Mouse (Mus musculus) gastrocnemius, adult 8-10 months (tissue): ENCODE data around the gene Fblim1. TPM values are rescaled to one million over a fixed set of nuclear protein-coding genes. Genes with fewer than 3 reads are reported as not detected.

Experiments
- DNase-seq, 2 experiments: peaks; one replicate each; pipeline ENCODE4 v3.0.0; 2022; ENCODE audit warnings: low spot score in 2 of 2
- total RNA-seq, 4 experiments: library from RNA; stranded (reverse); gene quantifications; 2 replicates each; pipeline ENCODE4 v1.2.4; 2022

Fblim1 gene
- total RNA-seq, 4 experiments from 2014 or later, result 0.46 to 2.2 (median 0.94) TPM

DNA sequence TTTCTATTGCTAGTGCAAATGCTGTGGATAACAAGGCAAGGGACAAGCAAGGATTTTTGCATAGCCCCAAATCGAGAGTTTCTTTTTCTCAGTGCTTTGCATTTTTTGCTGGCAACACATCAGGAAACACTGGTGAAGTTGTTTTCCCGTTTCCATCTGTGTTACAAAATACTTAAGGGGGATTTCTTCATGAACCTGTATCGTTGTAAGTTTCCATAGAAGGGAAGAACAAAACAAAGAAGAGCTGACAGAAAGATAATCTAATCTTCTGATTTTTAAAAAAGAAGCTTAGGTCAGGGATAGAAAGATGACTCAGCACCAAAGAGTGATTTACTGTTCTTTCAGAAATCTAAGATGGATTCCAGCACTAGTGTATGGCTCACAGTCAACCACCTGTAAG, 65.1 kb downstream of the Fblim1 start:
- no peak for DNase-seq

DNA sequence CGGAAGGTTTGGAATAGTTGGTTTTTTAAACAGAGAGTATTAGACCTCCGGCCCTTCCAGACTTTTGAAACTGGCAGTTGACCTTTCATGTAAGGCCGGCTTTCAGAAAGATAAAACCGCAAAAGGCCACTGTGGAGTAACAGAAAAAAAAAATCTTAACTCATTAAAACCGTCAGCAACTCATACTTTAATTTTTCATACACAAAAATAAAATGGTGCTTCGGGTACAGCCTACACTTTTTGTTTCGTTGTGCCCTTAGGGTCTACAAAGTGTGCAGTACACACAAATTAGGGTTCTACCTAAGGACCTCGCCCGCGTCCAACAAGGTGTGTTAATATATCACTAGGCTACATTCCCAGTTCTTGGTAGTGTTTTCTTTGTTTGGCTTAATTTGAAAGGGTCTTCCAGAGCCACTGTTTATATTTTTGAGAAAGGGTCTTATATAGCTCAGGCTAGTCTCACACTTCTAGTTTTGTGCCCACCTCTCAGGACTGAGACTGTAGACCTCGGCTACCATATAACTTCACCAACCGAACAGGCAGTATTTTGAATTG, 66.6 kb downstream of the Fblim1 start:
- no peak for DNase-seq

DNA sequence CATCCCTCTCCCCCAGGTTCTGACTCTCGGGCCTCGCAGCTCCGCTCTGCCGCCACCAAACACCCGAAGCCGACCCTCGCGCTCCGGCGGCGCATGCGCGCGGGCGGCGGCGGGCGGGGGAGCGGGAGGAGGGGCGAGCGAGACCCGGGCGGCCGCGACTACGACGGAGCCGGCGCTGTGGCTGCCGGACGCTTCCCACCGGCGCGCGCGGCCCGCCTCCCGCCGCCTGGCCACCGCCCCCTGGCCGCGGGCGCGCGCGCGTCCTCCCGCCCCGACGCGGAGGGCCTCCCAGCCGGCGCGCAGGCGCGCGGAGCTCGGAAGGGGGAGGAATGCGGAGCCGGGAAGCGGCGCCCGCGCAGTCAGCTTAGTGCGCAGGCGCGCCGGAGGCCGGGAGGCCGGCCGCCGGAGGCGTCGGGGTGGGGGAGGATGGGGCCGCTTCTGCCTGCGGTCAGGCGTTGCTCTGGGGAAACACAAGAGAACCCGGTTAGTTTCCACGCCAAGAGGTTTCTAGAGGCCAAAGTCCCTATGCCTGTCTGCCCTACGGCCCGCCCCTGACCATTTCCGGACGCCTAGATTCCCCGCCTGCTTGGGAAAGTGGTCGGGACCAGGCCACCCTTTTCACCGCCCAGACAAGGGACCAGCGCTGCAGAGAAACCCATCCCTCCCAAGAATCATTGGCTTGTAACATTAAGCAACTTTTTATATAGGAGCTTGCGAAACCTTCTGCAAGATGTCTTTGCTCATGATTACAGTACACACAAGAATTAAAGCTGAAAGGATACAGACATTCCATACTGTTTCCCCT, 67.3 kb downstream of the Fblim1 start, which contains the start of gene Spen:
Gene Spen, minus strand, starts transcription at position 190 of the 805 bp plus-strand sequence.
- peak; percentile 90 to 95 for DNase-seq

DNA sequence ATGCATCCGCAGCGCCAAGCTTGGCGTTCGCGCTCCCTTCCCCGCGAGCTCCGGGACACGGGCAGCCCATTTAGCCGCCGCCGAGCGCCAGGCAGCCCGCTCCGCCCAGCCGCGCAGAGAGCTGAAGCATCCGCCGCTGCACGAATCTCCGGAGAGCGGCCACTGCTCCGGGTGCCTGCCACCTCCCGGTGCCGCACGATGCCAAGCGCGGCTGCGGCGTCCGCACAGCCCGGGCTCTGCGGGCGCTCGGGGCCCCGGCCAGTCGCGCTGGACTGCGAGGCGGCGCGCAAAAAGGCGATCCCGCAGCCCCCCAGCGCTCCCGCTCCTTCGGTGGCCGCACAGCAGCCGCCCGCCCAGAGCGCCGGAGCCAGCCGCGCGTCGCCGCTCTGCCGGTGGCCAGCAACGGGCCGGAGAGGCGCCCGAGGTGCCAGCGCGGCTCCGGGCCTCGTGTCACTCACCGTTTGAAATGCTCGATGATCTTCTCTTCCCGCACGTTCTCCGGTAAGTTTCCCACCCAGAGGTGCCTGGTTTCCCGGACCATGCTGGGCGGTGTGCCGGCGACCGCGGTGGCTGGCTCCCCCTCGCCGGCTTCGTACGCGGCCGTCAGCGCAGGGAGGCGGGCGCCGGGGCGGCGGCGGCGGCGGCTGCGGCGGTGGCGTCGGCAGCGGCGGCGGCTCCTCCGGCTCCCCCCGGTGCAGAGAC, 68.0 kb downstream of the Fblim1 start:
- DNase-seq, result peak; percentile 16 to 41

DNA sequence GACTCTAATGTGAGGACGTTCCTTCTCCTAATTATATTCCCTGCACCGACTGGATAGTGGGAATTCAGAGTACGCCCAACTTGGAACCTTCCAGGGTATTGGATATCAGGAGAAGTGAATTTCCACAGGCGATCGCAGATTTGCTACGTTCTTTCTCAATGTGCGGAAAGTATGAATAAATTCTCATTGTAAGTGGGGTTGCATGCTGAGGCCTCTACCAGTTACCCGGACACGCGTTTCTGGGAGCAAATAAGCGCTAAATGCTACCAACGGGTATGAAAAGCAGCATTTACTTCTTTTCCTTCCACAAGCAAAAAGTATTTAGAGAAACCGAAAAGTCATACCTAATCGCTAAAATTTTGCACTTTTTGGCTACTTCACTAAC, 68.7 kb downstream of the Fblim1 start:
- DNase-seq, result no peak

DNA sequence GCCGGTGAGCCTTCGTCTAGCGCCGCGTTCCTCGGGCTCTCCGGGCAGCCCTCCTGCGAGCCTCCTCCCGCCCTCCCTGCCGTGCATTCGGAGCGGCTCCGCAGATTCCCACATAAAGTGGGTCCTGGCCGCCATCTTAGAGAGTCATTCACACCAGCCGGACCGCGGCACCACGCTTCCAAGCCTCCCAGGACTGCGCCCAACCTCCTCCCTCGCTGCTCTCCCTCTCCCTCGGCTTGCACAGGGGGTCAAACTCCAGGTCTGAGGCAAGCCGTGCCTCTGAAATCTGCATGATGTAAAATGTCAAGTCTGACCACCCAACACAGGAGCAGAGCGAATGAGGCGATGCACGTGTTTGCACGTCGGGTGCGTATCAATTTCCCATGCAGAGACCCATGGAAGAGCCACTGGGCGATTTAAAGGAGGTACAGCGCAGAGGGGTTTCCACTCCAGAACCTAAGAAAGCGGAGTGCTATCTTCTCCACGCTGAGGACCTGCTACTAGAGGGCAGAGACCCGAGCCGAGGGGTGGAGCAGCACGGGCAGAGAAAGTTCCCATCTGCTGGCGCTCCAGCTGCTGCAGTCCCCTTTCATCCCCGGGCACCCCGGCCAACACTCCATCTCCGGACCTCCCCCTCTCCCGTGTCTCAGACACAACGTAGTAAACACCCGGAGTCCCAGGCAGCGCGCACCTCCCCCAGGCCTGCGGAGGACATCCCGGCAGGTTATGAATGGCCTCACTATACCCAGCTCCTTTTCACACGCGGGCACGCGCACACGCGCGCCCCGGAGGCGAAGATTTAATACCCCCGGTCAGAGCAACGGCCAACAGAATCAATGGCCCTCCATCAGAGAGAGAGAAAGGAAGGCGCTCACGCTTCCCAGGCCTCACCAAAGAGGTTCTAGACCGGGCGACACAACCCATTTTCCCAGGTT, 69.3 kb downstream of the Fblim1 start:
- DNase-seq, result peak; percentile 40 to 52

DNA sequence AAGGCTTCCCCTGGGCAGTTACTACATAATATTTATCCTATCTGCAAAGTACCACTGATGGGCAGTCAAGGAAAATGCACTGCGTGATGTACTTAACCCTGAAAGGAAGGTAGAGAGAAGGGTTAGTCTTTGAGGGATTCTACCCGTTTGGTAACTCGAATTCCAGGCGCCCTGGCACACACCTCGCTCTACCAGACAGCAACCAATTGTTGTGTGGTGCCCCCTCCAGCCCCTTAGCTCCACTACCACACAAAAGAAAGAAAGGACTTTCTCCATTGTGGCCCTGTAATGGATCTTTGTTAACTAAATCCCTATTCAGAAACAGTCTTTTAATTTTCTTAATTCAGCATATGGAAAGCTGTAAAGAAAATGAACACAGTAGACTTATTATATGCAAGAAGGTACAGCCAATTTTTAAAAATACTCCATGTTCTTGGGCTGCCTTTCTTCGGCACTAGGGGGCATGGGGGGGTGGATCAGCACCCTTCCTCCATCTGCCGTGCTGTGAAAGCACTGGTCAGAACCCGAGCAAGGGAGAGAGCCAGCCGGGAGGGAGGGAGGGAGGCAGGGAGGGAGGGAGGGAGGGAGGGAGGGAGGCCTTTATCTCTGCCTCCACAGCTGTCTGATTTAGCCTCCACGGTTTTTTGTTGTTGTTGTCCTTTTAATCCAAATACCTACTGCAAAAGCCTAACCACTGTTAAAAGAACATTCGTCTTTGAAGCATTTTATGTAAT, 70.8 kb downstream of the Fblim1 start:
- peak in 1 of 2 experiments; percentile 37 for DNase-seq

DNA sequence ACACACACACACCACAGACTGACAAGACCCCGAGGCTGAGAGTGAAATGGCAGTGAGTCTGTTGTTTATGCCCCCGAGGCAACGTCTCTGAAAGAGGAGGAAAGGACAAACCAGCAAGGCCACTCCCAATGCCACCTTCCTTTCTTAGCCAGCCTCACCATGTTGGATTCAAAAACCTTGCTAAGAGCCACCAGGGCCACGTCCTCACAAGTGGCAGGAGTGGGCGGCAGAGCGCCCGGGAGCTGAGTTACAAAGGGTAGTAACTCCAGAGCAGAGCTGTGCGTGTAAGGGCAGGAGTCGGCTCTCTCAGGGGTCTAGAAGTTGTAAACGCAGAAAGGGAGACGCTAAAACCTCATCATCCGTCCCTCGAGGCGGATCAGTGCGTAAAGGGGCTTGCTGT, 74.9 kb downstream of the Fblim1 start:
- DNase-seq, result no peak

DNA sequence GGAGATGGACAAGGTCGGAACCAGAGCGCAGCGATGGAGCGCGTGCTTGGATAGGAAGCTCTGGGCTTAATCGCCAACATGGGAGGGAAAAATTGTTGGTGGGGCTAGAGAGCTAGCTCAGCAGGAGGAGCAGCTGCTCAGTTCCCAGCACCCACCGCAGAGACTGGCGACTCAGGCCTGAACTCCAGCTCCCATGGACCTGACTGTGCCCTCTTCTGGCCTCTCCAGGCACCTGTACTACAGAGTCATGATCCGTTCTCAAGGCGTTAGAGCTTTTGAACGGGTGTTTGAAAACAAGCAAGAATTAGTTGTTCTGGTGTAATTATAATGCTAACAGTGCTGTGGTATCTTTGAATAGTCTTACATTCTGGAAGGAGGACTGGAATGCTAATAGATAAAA, 77.0 kb downstream of the Fblim1 start:
- no peak for DNase-seq

DNA sequence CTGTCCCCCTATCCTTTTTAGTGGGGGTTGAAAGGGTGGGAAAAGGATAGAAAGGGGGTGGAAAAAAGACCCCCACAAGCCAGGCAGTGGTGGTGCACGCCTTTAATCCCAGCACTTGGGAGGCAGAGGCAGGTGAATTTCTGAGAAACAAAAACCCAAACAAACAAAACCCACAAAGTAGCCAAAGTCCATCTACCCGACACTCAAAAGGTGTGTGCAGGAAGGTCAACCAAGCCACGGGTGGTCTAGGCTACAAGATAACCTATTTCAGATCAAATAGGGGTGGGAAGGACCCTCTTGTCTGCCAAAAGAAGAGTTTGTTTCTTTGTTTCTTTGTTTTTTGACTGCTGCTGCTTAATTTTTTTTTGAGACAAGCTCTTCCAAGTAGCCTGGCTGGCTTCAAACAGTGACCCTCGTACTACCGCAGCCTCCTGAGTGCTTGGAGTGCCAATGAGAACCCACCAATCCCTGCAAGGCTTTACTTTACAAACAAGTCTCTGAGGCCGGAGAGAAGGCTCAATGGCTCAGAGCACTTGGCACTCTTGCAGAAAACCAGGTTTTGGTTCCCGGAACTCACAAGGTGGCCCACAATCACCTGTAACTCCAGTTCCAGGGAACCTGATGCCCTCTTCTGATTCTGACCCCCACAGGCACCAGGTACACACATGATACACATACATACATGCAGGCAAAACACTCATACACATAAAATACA, 78.8 kb downstream of the Fblim1 start:
- DNase-seq, result no peak

Other genes starting within 250 kb of the Fblim1 start
- gene Fam131c, start 237.9 kb downstream of the Fblim1 start, total RNA-seq, result under 1 TPM in 2 of 4 experiments, not detected in 2; 0.17 to 0.27 TPM
- gene Clcnka, start 207.4 kb downstream of the Fblim1 start, total RNA-seq, result not detected
- gene Clcnkb, start 190.1 kb downstream of the Fblim1 start, total RNA-seq, result under 1 TPM in 2 of 4 experiments, not detected in 2; 0.11 to 0.58 TPM
- gene Hspb7, start 185.3 kb downstream of the Fblim1 start, total RNA-seq, result 100 to 1,000 TPM; 243 to 314 (median 275) TPM
- under 1 TPM in 3 of 4 experiments, not detected in 1; 0.32 to 0.54 (median 0.36) TPM for gene Srarp, start 170.0 kb downstream of the Fblim1 start, total RNA-seq
- 10 to 100 TPM; 30.2 to 38.3 (median 33.0) TPM for gene Zbtb17, start 161.4 kb downstream of the Fblim1 start, total RNA-seq
- gene Spen, start 67.5 kb downstream of the Fblim1 start, total RNA-seq, result 10 to 100 TPM; 17.0 to 23.9 (median 23.5) TPM
- gene Tmem82, start 12.5 kb upstream of the Fblim1 start, total RNA-seq, result under 1 TPM; 0.16 to 0.46 (median 0.31) TPM
- 10 to 100 TPM in 3 of 4 experiments, 1 to 10 TPM in 1; 9.2 to 14.0 (median 12.3) TPM for gene Slc25a34, start 17.7 kb upstream of the Fblim1 start, total RNA-seq
- 10 to 100 TPM; 25.0 to 32.5 (median 30.2) TPM for gene Plekhm2, start 58.8 kb upstream of the Fblim1 start, total RNA-seq
- gene Rsc1a1, start 79.5 kb upstream of the Fblim1 start, total RNA-seq, result 10 to 100 TPM in 2 of 4 experiments, 1 to 10 TPM in 2; 6.0 to 12.0 (median 9.2) TPM
- gene Ddi2, start 117.3 kb upstream of the Fblim1 start, total RNA-seq, result 10 to 100 TPM; 53.9 to 63.4 (median 56.8) TPM
- gene Agmat, start 140.6 kb upstream of the Fblim1 start, total RNA-seq, result not detected
- 10 to 100 TPM; 11.6 to 13.9 (median 13.8) TPM for gene Dnajc16, start 184.8 kb upstream of the Fblim1 start, total RNA-seq
- gene Casp9, start 187.5 kb upstream of the Fblim1 start, total RNA-seq, result 1 to 10 TPM; 1.5 to 2.5 (median 1.9) TPM
- gene Cela2a, start 220.1 kb upstream of the Fblim1 start, total RNA-seq, result not detected
- not detected for gene Ctrc, start 240.3 kb upstream of the Fblim1 start, total RNA-seq